Mouse (Mus musculus) liver, embryonic 14.5 days (tissue): ENCODE results near the gene Ppat. TPM values are rescaled to one million over a fixed set of nuclear protein-coding genes. Genes with fewer than 3 reads are reported as not detected.

ENCODE experiments used
- ATAC-seq: fragments of 200-750 bp; cut with Nextera tagmentation; 2 replicates; pipeline ENCODE4 v1.8.0; 2017; ENCODE audit warnings: moderate number of reproducible peaks, mild to moderate bottlenecking, moderate library complexity; ENCODE audit not compliant: insufficient read depth
- DNase-seq, 3 experiments: peaks; one replicate each; pipeline ENCODE4 v3.0.0-alpha.2; 2012 to 2013; ENCODE audit warnings: low read depth in 3 of 3, low spot score in 3 of 3
- H3K27ac ChIP-seq: fragments of 300-500 bp; sonication (generic); 2 replicates; pipeline ENCODE4 v1.5.1; 2014; ENCODE audit warnings: moderate library complexity, mild to moderate bottlenecking, control low read depth, inconsistent platforms
- H3K27me3 ChIP-seq: fragments of 300-500 bp; sonication (generic); 2 replicates; pipeline ENCODE4 v1.6.1; 2014; ENCODE audit warnings: mild to moderate bottlenecking, low read length, moderate library complexity; ENCODE audit not compliant: control insufficient read depth, insufficient read depth
- H3K36me3 ChIP-seq: fragments of 300-500 bp; sonication (generic); replicated peaks from 2 replicates; pipeline ENCODE4 v1.6.1; 2014; ENCODE audit warnings: low read depth; ENCODE audit not compliant: control insufficient read depth, insufficient read depth
- H3K4me1 ChIP-seq, 2 experiments: fragments of 200-500 bp in 1 of 2; fragments of 300-500 bp in 1 of 2; sonication (generic) in 1 of 2; replicated peaks; 2 replicates each; pipeline ENCODE4 v1.6.1; 2012 to 2014; ENCODE audit warnings: antibody characterized with exemption in 1 of 2, inconsistent platforms in 1 of 2, low read length in 1 of 2; ENCODE audit not compliant: control insufficient read depth in 2 of 2, insufficient read depth in 2 of 2
- H3K4me2 ChIP-seq: fragments of 300-500 bp; sonication (generic); 2 replicates; pipeline ENCODE4 v1.6.1; 2014; ENCODE audit warnings: low read depth, mild to moderate bottlenecking, control low read depth, moderate library complexity
- H3K4me3 ChIP-seq, 2 experiments: fragments of 200-500 bp in 1 of 2; fragments of 300-500 bp in 1 of 2; sonication (generic) in 1 of 2; 2 replicates each; pipeline ENCODE4 v1.5.1; 2012 to 2014; ENCODE audit warnings: low read depth in 2 of 2, low read length in 2 of 2, mild to moderate bottlenecking in 2 of 2, control low read depth in 1 of 2, inconsistent platforms in 1 of 2, moderate library complexity in 1 of 2; ENCODE audit not compliant: insufficient read depth in 1 of 2
- H3K9ac ChIP-seq: fragments of 300-500 bp; sonication (generic); replicated peaks from 2 replicates; pipeline ENCODE4 v1.6.1; 2014; ENCODE audit warnings: mild to moderate bottlenecking, control low read depth, moderate library complexity
- H3K9me3 ChIP-seq: fragments of 300-500 bp; sonication (generic); 2 replicates; pipeline ENCODE4 v1.6.1; 2016; ENCODE audit warnings: low read length, mixed read lengths; ENCODE audit not compliant: control insufficient read depth
- CTCF ChIP-seq: IDR thresholded peaks from 2 replicates; pipeline ENCODE4 v1.5.1; 2016; ENCODE audit warnings: antibody characterized with exemption, low read depth, control low read depth
- EP300 ChIP-seq: IDR thresholded peaks from 2 replicates; pipeline ENCODE4 v1.6.1; 2016; ENCODE audit warnings: antibody characterized with exemption, low read depth
- WGBS: fragments of 180-500 bp; shearing (Covaris S2); extraction: QIAGEN DNeasy Blood & Tissue Kit; methylation state at CpG from one replicate; pipeline ENCODE4 v1.1.7; 2014; ENCODE audit not compliant: insufficient replicate concordance; 5-methylcytosine and 5-hydroxymethylcytosine counted together
- polyA plus RNA-seq, 2 experiments: library from polyadenylated mRNA; depleted of rRNA in 1 of 2; stranded (reverse) in 1 of 2; unstranded in 1 of 2; fragments of >200 nt; fragmentation: Nextera tagmentation in 1 of 2; extraction: Ambion mirVana in 1 of 2; gene quantifications; 2 replicates each; pipeline versions ENCODE4 v1.2.1 to v1.2.3; 2012 to 2014

The Ppat gene
- polyA plus RNA-seq, 2 experiments = 15.3 to 29.2 TPM

GRCm38 (mm10) chr5:76950343-76951105 is 854 bp downstream of the Ppat start:
- Histone ChIP-seq H3K4me1 (peaks cover 14 to 30% of the 10 kb centered on the region in 2 experiments), H3K27me3 (no peaks in the 10 kb centered on the region), H3K9ac (peak overlapping the region; percentile 73), H3K36me3 (peaks cover 28% of the 10 kb centered on the region), H3K4me3 (peak overlapping the region; percentile 65 to 88), H3K27ac (peak overlapping the region; percentile 38), H3K9me3 (no peaks in the 10 kb centered on the region), H3K4me2 (peak overlapping the region; percentile 91)
- under 1% methylated on average over 24 of the region's 24 CpGs for WGBS
- ATAC-seq (peak; percentile 1; the same call in 1 of the 2 replicates), DNase-seq (no peak)
- no peak for TF ChIP-seq EP300
- no peak for TF ChIP-seq CTCF

GRCm38 (mm10) chr5:76947758-76948157 is 3.6 kb downstream of the Ppat start:
- Histone ChIP-seq H3K9ac (peak overlapping the region; percentile 13), H3K27ac (no peak overlapping the region), H3K27me3 (no peaks in the 10 kb centered on the region), H3K36me3 (peaks cover 16% of the 10 kb centered on the region), H3K9me3 (no peaks in the 10 kb centered on the region), H3K4me1 (peaks cover 8 to 16% of the 10 kb centered on the region in 2 experiments), H3K4me3 (no peak overlapping the region), H3K4me2 (peak overlapping the region; percentile 15; the same call in 1 of the 2 replicates)
- ATAC-seq (no peak), DNase-seq (no peak)
- 68% methylated on average over 4 of the region's 4 CpGs for WGBS
- TF ChIP-seq CTCF = no peak
- no peak for TF ChIP-seq EP300

GRCm38 (mm10) chr5:76947142-76947541 is 4.2 kb downstream of the Ppat start:
- no peak overlapping the region for H3K4me3 ChIP-seq
- ATAC-seq (no peak), DNase-seq (no peak)
- no peak overlapping the region for H3K27ac ChIP-seq
- H3K4me1 ChIP-seq = peaks cover 8 to 14% of the 10 kb centered on the region in 2 experiments
- no peak overlapping the region for H3K4me2 ChIP-seq
- WGBS = 52% methylated on average over 4 of the region's 4 CpGs
- no peaks in the 10 kb centered on the region for H3K9me3 ChIP-seq
- H3K36me3 ChIP-seq = peaks cover 16% of the 10 kb centered on the region
- no peak overlapping the region for H3K9ac ChIP-seq
- TF ChIP-seq CTCF (no peak), EP300 (no peak)
- no peaks in the 10 kb centered on the region for H3K27me3 ChIP-seq

GRCm38 (mm10) chr5:76945678-76946033 is 5.7 kb downstream of the Ppat start:
- no peaks in the 10 kb centered on the region for H3K9me3 ChIP-seq
- H3K4me2 ChIP-seq = no peak overlapping the region
- H3K9ac ChIP-seq = no peak overlapping the region
- peaks cover 8 to 14% of the 10 kb centered on the region in 2 experiments for H3K4me1 ChIP-seq
- ATAC-seq = no peak
- H3K27me3 ChIP-seq = no peaks in the 10 kb centered on the region
- TF ChIP-seq EP300 (no peak), CTCF (no peak)
- WGBS = 70% methylated on average over 2 of the region's 2 CpGs
- no peak overlapping the region for H3K4me3 ChIP-seq
- no peak for DNase-seq
- peaks cover 21% of the 10 kb centered on the region for H3K36me3 ChIP-seq
- no peak overlapping the region for H3K27ac ChIP-seq

- Histone ChIP-seq H3K4me3 (no peak overlapping the region), H3K36me3 (peaks cover 26% of the 10 kb centered on the region), H3K9me3 (no peaks in the 10 kb centered on the region), H3K9ac (no peak overlapping the region), H3K27ac (no peak overlapping the region), H3K4me2 (no peak overlapping the region), H3K27me3 (no peaks in the 10 kb centered on the region), H3K4me1 (peaks cover 8 to 14% of the 10 kb centered on the region in 2 experiments)
- 67% methylated on average over 6 of the region's 6 CpGs for WGBS
- DNase-seq = no peak
- TF ChIP-seq EP300 = no peak
- ATAC-seq = no peak
These were observed 6.3 kb downstream of the Ppat start for GRCm38 (mm10) chr5:76944965-76945677.
